Mouse (Mus musculus): ENCODE data around the gene Gm10188. TPM values are rescaled to one million over a fixed set of nuclear protein-coding genes. Genes with fewer than 3 reads are reported as not detected.

Gm10188 gene
- polyA plus RNA-seq, 1 experiment from 2014 or later: not detected

DNA sequence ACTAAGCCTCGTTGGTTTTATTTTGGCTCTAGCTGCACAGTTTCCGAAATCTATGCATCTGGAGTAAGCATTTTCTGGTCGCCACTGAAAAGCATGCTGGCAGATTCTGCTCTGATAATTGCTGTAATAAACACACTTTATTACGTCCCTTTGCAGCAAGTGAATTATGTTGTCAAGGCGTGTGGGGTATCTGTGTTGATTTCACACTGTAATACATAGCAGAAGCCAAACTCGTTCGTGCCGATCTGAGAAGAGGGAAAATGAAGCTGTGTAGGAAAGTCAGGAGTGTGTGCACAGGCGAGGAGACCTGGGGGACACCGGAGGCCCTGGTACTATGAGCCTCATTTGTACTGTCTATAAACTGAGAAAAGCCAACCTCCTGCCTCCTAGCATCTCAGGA, 20.2 kb downstream of the Gm10188 start:
- Histone ChIP-seq H3K36me3 (ENCODE audit: control insufficient read depth, insufficient read depth, low read length) (no peaks in the 10 kb centered on the region), H3K9ac (ENCODE audit: low read length) (no peak overlapping the region), H3K4me3 (ENCODE audit: low read depth, low read length) (no peak overlapping the region), H3K27ac (replicated peaks) (no peak overlapping the region), H3K27me3 (ENCODE audit: control insufficient read depth, insufficient read depth, low read length) (no peaks in the 10 kb centered on the region), H3K4me2 (replicated peaks; ENCODE audit: low read depth) (no peak overlapping the region), H3K9me3 (ENCODE audit: control insufficient read depth, low read length) (no peaks in the 10 kb centered on the region), H3K4me1 (replicated peaks; ENCODE audit: control insufficient read depth, insufficient read depth) (peaks cover 5% of the 10 kb centered on the region; the same call in 1 of the 2 replicates)
- ATAC-seq (ENCODE audit: low FRiP score, low TSS enrichment) (no peak), DNase-seq (ENCODE audit: low spot score) (no peak)
- WGBS: 76% methylated on average over 10 of the region's 10 CpGs
- no peak for TF ChIP-seq EP300 (optimal IDR thresholded peaks at IDR 0.05)
- no peak for TF ChIP-seq CTCF (IDR thresholded peaks at IDR 0.05; ENCODE audit: low read depth)

- no peak overlapping the region for H3K4me3 ChIP-seq (ENCODE audit: low read depth, low read length)
- no peaks in the 10 kb centered on the region for H3K9me3 ChIP-seq (ENCODE audit: control insufficient read depth, low read length)
- no peak for ATAC-seq (ENCODE audit: low FRiP score, low TSS enrichment)
- TF ChIP-seq EP300 (optimal IDR thresholded peaks at IDR 0.05): no peak
- no peak for TF ChIP-seq CTCF (IDR thresholded peaks at IDR 0.05; ENCODE audit: low read depth)
- no peaks in the 10 kb centered on the region for H3K27me3 ChIP-seq (ENCODE audit: control insufficient read depth, insufficient read depth, low read length)
- no peaks in the 10 kb centered on the region for H3K36me3 ChIP-seq (ENCODE audit: control insufficient read depth, insufficient read depth, low read length)
- no peak for DNase-seq (ENCODE audit: low spot score)
- H3K4me2 ChIP-seq (replicated peaks; ENCODE audit: low read depth): no peak overlapping the region
- H3K4me1 ChIP-seq (replicated peaks; ENCODE audit: control insufficient read depth, insufficient read depth): peaks cover 5% of the 10 kb centered on the region; the same call in 1 of the 2 replicates
- 29% methylated on average over 4 of the region's 4 CpGs for WGBS
- no peak overlapping the region for H3K27ac ChIP-seq (replicated peaks)
- no peak overlapping the region for H3K9ac ChIP-seq (ENCODE audit: low read length)
These were observed 21.4 kb downstream of the Gm10188 start for GRCm38 (mm10) chr1:132208154-132208553.

GRCm38 (mm10) chr1:132206828-132207227, 22.7 kb downstream of the Gm10188 start:
- no peak overlapping the region for H3K9ac ChIP-seq (ENCODE audit: low read length)
- WGBS: 83% methylated on average over 3 of the region's 3 CpGs

DNA sequence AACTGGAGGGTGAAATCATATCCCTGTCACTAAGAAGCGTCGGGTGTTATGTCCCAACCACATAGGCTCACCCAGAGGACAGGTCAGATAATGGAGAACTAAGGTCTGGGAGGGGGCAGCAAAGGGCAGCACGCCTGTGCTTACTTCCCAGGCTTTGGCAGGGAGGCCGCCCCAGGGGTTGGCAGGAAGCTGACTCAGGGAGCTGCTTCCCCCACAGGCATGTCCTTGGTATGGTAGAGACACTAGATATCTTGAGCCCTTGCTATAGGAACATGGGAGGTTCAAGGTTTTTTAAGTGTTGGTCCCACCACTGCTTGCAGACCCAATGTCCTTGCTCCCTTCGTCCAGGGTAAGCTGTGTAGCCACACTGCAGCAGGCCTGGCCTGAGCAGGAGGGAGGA, 23.6 kb downstream of the Gm10188 start:
- DNase-seq (ENCODE audit: low spot score) (no peak), ATAC-seq (ENCODE audit: low FRiP score, low TSS enrichment) (no peak)
- TF ChIP-seq CTCF (IDR thresholded peaks at IDR 0.05; ENCODE audit: low read depth): no peak
- no peak for TF ChIP-seq EP300 (optimal IDR thresholded peaks at IDR 0.05)
- Histone ChIP-seq H3K4me1 (replicated peaks; ENCODE audit: control insufficient read depth, insufficient read depth) (no peaks in the 10 kb centered on the region), H3K9me3 (ENCODE audit: control insufficient read depth, low read length) (no peaks in the 10 kb centered on the region), H3K4me2 (replicated peaks; ENCODE audit: low read depth) (no peak overlapping the region), H3K9ac (ENCODE audit: low read length) (no peak overlapping the region), H3K27me3 (ENCODE audit: control insufficient read depth, insufficient read depth, low read length) (no peaks in the 10 kb centered on the region), H3K36me3 (ENCODE audit: control insufficient read depth, insufficient read depth, low read length) (no peaks in the 10 kb centered on the region), H3K4me3 (ENCODE audit: low read depth, low read length) (no peak overlapping the region), H3K27ac (replicated peaks) (no peak overlapping the region)
- WGBS: 49% methylated on average over 5 of the region's 5 CpGs

More at GRCm38 (mm10) chr1:132206828-132207227, 22.7 kb downstream of the Gm10188 start:
- TF ChIP-seq CTCF (IDR thresholded peaks at IDR 0.05; ENCODE audit: low read depth): no peak
- TF ChIP-seq EP300 (optimal IDR thresholded peaks at IDR 0.05): no peak
- no peaks in the 10 kb centered on the region for H3K27me3 ChIP-seq (ENCODE audit: control insufficient read depth, insufficient read depth, low read length)
- ATAC-seq (ENCODE audit: low FRiP score, low TSS enrichment) (no peak), DNase-seq (ENCODE audit: low spot score) (no peak)
- 0 out of 2 replicates have a peak, but pooled peaks cover 1% of the 10 kb centered on the region for H3K4me1 ChIP-seq (replicated peaks; ENCODE audit: control insufficient read depth, insufficient read depth)
- no peaks in the 10 kb centered on the region for H3K9me3 ChIP-seq (ENCODE audit: control insufficient read depth, low read length)
- H3K4me2 ChIP-seq (replicated peaks; ENCODE audit: low read depth): no peak overlapping the region
- H3K27ac ChIP-seq (replicated peaks): no peak overlapping the region
- no peak overlapping the region for H3K4me3 ChIP-seq (ENCODE audit: low read depth, low read length)
- no peaks in the 10 kb centered on the region for H3K36me3 ChIP-seq (ENCODE audit: control insufficient read depth, insufficient read depth, low read length)

- Histone ChIP-seq H3K36me3 (ENCODE audit: control insufficient read depth, insufficient read depth, low read length) (no peaks in the 10 kb centered on the region), H3K9me3 (ENCODE audit: control insufficient read depth, low read length) (no peaks in the 10 kb centered on the region), H3K9ac (ENCODE audit: low read length) (no peak overlapping the region), H3K4me1 (replicated peaks; ENCODE audit: control insufficient read depth, insufficient read depth) (0 out of 2 replicates have a peak, but pooled peaks cover 3% of the 10 kb centered on the region), H3K4me3 (ENCODE audit: low read depth, low read length) (no peak overlapping the region), H3K27ac (replicated peaks) (no peak overlapping the region), H3K27me3 (ENCODE audit: control insufficient read depth, insufficient read depth, low read length) (no peaks in the 10 kb centered on the region), H3K4me2 (replicated peaks; ENCODE audit: low read depth) (no peak overlapping the region)
- ATAC-seq (ENCODE audit: low FRiP score, low TSS enrichment) (no peak), DNase-seq (ENCODE audit: low spot score) (no peak)
- WGBS: 93% methylated on average over 5 of the region's 5 CpGs
- TF ChIP-seq EP300 (optimal IDR thresholded peaks at IDR 0.05) (no peak), CTCF (IDR thresholded peaks at IDR 0.05; ENCODE audit: low read depth) (no peak)
These were observed 26.8 kb downstream of the Gm10188 start for GRCm38 (mm10) chr1:132202771-132203170.

- no peak for ATAC-seq (ENCODE audit: low FRiP score, low TSS enrichment)
- Histone ChIP-seq H3K36me3 (ENCODE audit: control insufficient read depth, insufficient read depth, low read length) (no peaks in the 10 kb centered on the region), H3K4me2 (replicated peaks; ENCODE audit: low read depth) (no peak overlapping the region), H3K4me1 (replicated peaks; ENCODE audit: control insufficient read depth, insufficient read depth) (0 out of 2 replicates have a peak, but pooled peaks cover 3% of the 10 kb centered on the region), H3K27me3 (ENCODE audit: control insufficient read depth, insufficient read depth, low read length) (no peaks in the 10 kb centered on the region), H3K9me3 (ENCODE audit: control insufficient read depth, low read length) (no peaks in the 10 kb centered on the region), H3K9ac (ENCODE audit: low read length) (no peak overlapping the region), H3K27ac (replicated peaks) (no peak overlapping the region), H3K4me3 (ENCODE audit: low read depth, low read length) (no peak overlapping the region)
- 55% methylated on average over 2 of the region's 2 CpGs for WGBS
- DNase-seq (ENCODE audit: low spot score): peak; percentile 11
- TF ChIP-seq CTCF (IDR thresholded peaks at IDR 0.05; ENCODE audit: low read depth) (no peak), EP300 (optimal IDR thresholded peaks at IDR 0.05) (no peak)
These were observed 27.6 kb downstream of the Gm10188 start for GRCm38 (mm10) chr1:132201936-132202335.
